Mouse (Mus musculus): ENCODE measurements around the gene Ipo11. TPM values are rescaled to one million over a fixed set of nuclear protein-coding genes. Genes with fewer than 3 reads are reported as not detected.

Gene Ipo11
- polyA plus RNA-seq, 1 experiment, result 11.6 TPM

GRCm38 (mm10) chr13:106838778-106839177 lies 98.0 kb downstream of the Ipo11 start:
- TF ChIP-seq GATA1 (IDR thresholded peaks at IDR 0.05; ENCODE audit: low read length), result no peak

- TF ChIP-seq GATA1 (IDR thresholded peaks at IDR 0.05; ENCODE audit: low read length), result no peak
Observed at GRCm38 (mm10) chr13:106836527-106836879, 100.3 kb downstream of the Ipo11 start.

- TF ChIP-seq GATA1 (IDR thresholded peaks at IDR 0.05; ENCODE audit: low read length), result no peak
Observed at GRCm38 (mm10) chr13:106835844-106836526, 100.8 kb downstream of the Ipo11 start.

GRCm38 (mm10) chr13:106830029-106830428 lies 106.7 kb downstream of the Ipo11 start:
- TF ChIP-seq GATA1 (IDR thresholded peaks at IDR 0.05; ENCODE audit: low read length), result no peak

- TF ChIP-seq GATA1 (IDR thresholded peaks at IDR 0.05; ENCODE audit: low read length), result no peak
Observed at GRCm38 (mm10) chr13:106829327-106829997, 107.3 kb downstream of the Ipo11 start.

- no peak for TF ChIP-seq GATA1 (IDR thresholded peaks at IDR 0.05; ENCODE audit: low read length)
Observed at GRCm38 (mm10) chr13:106825618-106826017, 111.1 kb downstream of the Ipo11 start.

- no peak for TF ChIP-seq GATA1 (IDR thresholded peaks at IDR 0.05; ENCODE audit: low read length)
Observed at GRCm38 (mm10) chr13:106823875-106824191, 112.9 kb downstream of the Ipo11 start.

- no peak for TF ChIP-seq GATA1 (IDR thresholded peaks at IDR 0.05; ENCODE audit: low read length)
Observed at GRCm38 (mm10) chr13:106823121-106823874, 113.5 kb downstream of the Ipo11 start.

GRCm38 (mm10) chr13:106820149-106820548 lies 116.6 kb downstream of the Ipo11 start:
- no peak for TF ChIP-seq GATA1 (IDR thresholded peaks at IDR 0.05; ENCODE audit: low read length)

GRCm38 (mm10) chr13:106819749-106820148 lies 117.0 kb downstream of the Ipo11 start:
- TF ChIP-seq GATA1 (IDR thresholded peaks at IDR 0.05; ENCODE audit: low read length), result no peak

GRCm38 (mm10) chr13:106817066-106817465 lies 119.7 kb downstream of the Ipo11 start:
- no peak for TF ChIP-seq GATA1 (IDR thresholded peaks at IDR 0.05; ENCODE audit: low read length)

GRCm38 (mm10) chr13:106813519-106813918 lies 123.2 kb downstream of the Ipo11 start:
- no peak for TF ChIP-seq GATA1 (IDR thresholded peaks at IDR 0.05; ENCODE audit: low read length)

- TF ChIP-seq GATA1 (IDR thresholded peaks at IDR 0.05; ENCODE audit: low read length), result no peak
Observed at GRCm38 (mm10) chr13:106813087-106813486, 123.7 kb downstream of the Ipo11 start.

- no peak for TF ChIP-seq GATA1 (IDR thresholded peaks at IDR 0.05; ENCODE audit: low read length)
Observed at GRCm38 (mm10) chr13:106810156-106810555, 126.6 kb downstream of the Ipo11 start.

- TF ChIP-seq GATA1 (IDR thresholded peaks at IDR 0.05; ENCODE audit: low read length), result no peak
Observed at GRCm38 (mm10) chr13:106808821-106809220, 127.9 kb downstream of the Ipo11 start.

GRCm38 (mm10) chr13:106808315-106808714 lies 128.4 kb downstream of the Ipo11 start:
- no peak for TF ChIP-seq GATA1 (IDR thresholded peaks at IDR 0.05; ENCODE audit: low read length)

GRCm38 (mm10) chr13:106807303-106807702 lies 129.5 kb downstream of the Ipo11 start:
- TF ChIP-seq GATA1 (IDR thresholded peaks at IDR 0.05; ENCODE audit: low read length), result no peak

All from G1E-ER4 (cell line).